Mouse (Mus musculus): ENCODE measurements around the gene Exo1. TPM values are rescaled to one million over a fixed set of nuclear protein-coding genes. Genes with fewer than 3 reads are reported as not detected.

The Exo1 gene
- total RNA-seq, 1 experiment: 77.1 TPM

DNA sequence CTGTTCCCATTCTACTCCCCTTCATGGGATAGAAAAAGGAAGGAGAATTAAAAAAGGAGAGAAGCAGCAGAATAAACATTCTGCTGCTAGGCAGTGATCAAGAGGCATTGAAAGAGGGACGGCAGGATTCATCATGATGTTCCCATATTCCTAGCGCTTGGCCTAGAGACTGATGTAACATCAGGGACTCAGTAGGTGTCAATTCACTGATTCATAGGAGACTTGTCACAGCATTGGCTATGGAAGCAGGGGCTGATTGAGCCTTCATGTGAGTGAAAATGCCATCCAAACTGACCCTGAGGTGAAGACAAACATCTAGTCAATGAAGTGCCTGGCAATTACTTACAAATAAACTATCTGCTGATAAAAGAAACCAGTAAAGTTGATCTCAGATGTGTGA, 70.5 kb downstream of the Exo1 start:
- Histone ChIP-seq H3K36me3 (ENCODE audit: control insufficient read depth, insufficient read depth, low read length, poor library complexity, severe bottlenecking) (no peaks in the 10 kb centered on the region), H3K4me1 (ENCODE audit: control insufficient read depth in 2 of 2, insufficient read depth in 2 of 2, low read length in 2 of 2, poor library complexity in 1 of 2) (no peaks in the 10 kb centered on the region), H3K27ac (ENCODE audit: insufficient read depth, low read depth, low read length, poor library complexity, severe bottlenecking) (no peak overlapping the region), H3K4me3 (ENCODE audit: insufficient read depth in 1 of 2, low read depth in 1 of 2, low read length in 2 of 2, poor library complexity in 1 of 2, severe bottlenecking in 1 of 2) (no peak overlapping the region), H3K9me3 (ENCODE audit: control insufficient read depth, insufficient read depth, low read depth, low read length) (no peaks in the 10 kb centered on the region), H3K9ac (ENCODE audit: insufficient read depth, low read depth, low read length, poor library complexity, severe bottlenecking) (no peak overlapping the region)
- in situ Hi-C loops (cut with MboI; ENCODE audit: low sequenced_read_pairs in 2 of 2, unreplicated experiment in 2 of 2): no loop called here
- DNase-seq (ENCODE audit: low read depth, low spot score): no peak
- TF ChIP-seq CHD2 (IDR thresholded peaks at IDR 0.05; ENCODE audit: low read depth, low read length) (no peak), ZC3H11A (IDR thresholded peaks at IDR 0.05; ENCODE audit: borderline replicate concordance, low read depth, low read length) (no peak), MAFK (IDR thresholded peaks at IDR 0.05; ENCODE audit: insufficient read depth, low read depth, low read length) (no peak), HCFC1 (IDR thresholded peaks at IDR 0.05; ENCODE audit: borderline replicate concordance, insufficient read depth, low read length) (no peak), ZNF384 (IDR thresholded peaks at IDR 0.05; ENCODE audit: low read depth, low read length) (no peak)

DNA sequence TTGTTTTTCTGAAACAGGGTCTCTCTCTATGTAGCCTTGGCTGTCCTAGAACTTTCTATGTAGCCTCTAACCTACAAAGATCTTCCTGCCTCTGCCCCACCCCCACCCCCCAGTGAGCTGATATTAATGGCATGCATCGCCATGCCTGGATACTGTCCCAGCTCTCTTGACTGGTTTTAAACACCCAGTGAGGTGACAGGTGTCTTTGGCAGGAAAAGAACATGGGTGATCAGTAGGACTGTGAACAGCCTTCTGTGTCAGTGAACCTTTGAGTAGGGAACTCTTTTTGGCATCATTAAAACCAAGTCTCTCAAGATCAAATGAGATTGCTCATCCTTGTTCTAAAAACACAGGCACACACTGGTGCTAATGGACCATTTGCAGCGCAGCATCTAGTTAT, 81.4 kb downstream of the Exo1 start:
- no peaks in the 10 kb centered on the region for H3K4me1 ChIP-seq (ENCODE audit: control insufficient read depth in 2 of 2, insufficient read depth in 2 of 2, low read length in 2 of 2, poor library complexity in 1 of 2)
- no peaks in the 10 kb centered on the region for H3K36me3 ChIP-seq (ENCODE audit: control insufficient read depth, insufficient read depth, low read length, poor library complexity, severe bottlenecking)
- H3K27ac ChIP-seq (ENCODE audit: insufficient read depth, low read depth, low read length, poor library complexity, severe bottlenecking): no peak overlapping the region
- in situ Hi-C loops (cut with MboI; ENCODE audit: low sequenced_read_pairs in 2 of 2, unreplicated experiment in 2 of 2): no loop called here
- TF ChIP-seq ZC3H11A (IDR thresholded peaks at IDR 0.05; ENCODE audit: borderline replicate concordance, low read depth, low read length) (no peak), HCFC1 (IDR thresholded peaks at IDR 0.05; ENCODE audit: borderline replicate concordance, insufficient read depth, low read length) (no peak), ZNF384 (IDR thresholded peaks at IDR 0.05; ENCODE audit: low read depth, low read length) (no peak), CHD2 (IDR thresholded peaks at IDR 0.05; ENCODE audit: low read depth, low read length) (no peak), MAFK (IDR thresholded peaks at IDR 0.05; ENCODE audit: insufficient read depth, low read depth, low read length) (no peak)
- no peak overlapping the region for H3K4me3 ChIP-seq (ENCODE audit: insufficient read depth in 1 of 2, low read depth in 1 of 2, low read length in 2 of 2, poor library complexity in 1 of 2, severe bottlenecking in 1 of 2)
- DNase-seq (ENCODE audit: low read depth, low spot score): no peak
- H3K9ac ChIP-seq (ENCODE audit: insufficient read depth, low read depth, low read length, poor library complexity, severe bottlenecking): no peak overlapping the region
- no peaks in the 10 kb centered on the region for H3K9me3 ChIP-seq (ENCODE audit: control insufficient read depth, insufficient read depth, low read depth, low read length)

Other genes starting within 250 kb of the Exo1 start
- 1.5 and 2.5 TPM in 2 replicates for gene Opn3, start 187.8 kb upstream of the Exo1 start, total RNA-seq (2012; rRNA removed)
- 10.4 and 17.4 TPM in 2 replicates for gene Chml, start 187.7 kb upstream of the Exo1 start, total RNA-seq (2012; rRNA removed)
- gene Wdr64, start 182.0 kb upstream of the Exo1 start, total RNA-seq (2012; rRNA removed): 0.94 and 1.3 TPM in 2 replicates
- gene Gm38100, start 39.7 kb downstream of the Exo1 start, total RNA-seq (2012; rRNA removed): not detected in 2 replicates
- gene Rbm8a2, start 98.5 kb downstream of the Exo1 start, total RNA-seq (2012; rRNA removed): 0.32 and 0.58 TPM in 2 replicates